Mouse (Mus musculus) ES-E14 (cell line): ENCODE measurements at regions not wholly inside any gene's neighbourhood (a gene's known extent, or its start where the extent isn't known, plus 50 kb on each side); places are given as distances from the start of the nearest gene placed in this dataset.

ENCODE experiments used
- DNase-seq: peaks from one replicate; pipeline ENCODE4 v3.0.0-alpha.2; 2013; ENCODE audit warnings: low read depth, low spot score
- H3K27ac ChIP-seq: 2 replicates; pipeline ENCODE4 v1.5.1; 2012; ENCODE audit warnings: low read depth, mild to moderate bottlenecking, low read length, moderate library complexity, mixed read lengths; ENCODE audit not compliant: poor library complexity, insufficient read depth, severe bottlenecking
- H3K36me3 ChIP-seq: 2 replicates; pipeline ENCODE4 v1.6.1; 2012; ENCODE audit warnings: mild to moderate bottlenecking, low read length, moderate library complexity, mixed read lengths; ENCODE audit not compliant: control insufficient read depth, poor library complexity, insufficient read depth, severe bottlenecking
- H3K4me1 ChIP-seq, 2 experiments: fragments of 150-350 bp in 1 of 2; sonication (generic) in 1 of 2; 2 replicates each; pipeline ENCODE4 v1.6.1; 2012; ENCODE audit warnings: low read length in 2 of 2, mild to moderate bottlenecking in 1 of 2, mixed read lengths in 1 of 2; ENCODE audit not compliant: control insufficient read depth in 2 of 2, insufficient read depth in 2 of 2, poor library complexity in 1 of 2
- H3K4me3 ChIP-seq, 2 experiments: fragments of 150-350 bp in 1 of 2; sonication (generic) in 1 of 2; 2 replicates each; pipeline ENCODE4 v1.5.1; 2012; ENCODE audit warnings: low read length in 2 of 2, low read depth in 1 of 2, mild to moderate bottlenecking in 1 of 2, mixed read lengths in 1 of 2; ENCODE audit not compliant: insufficient read depth in 1 of 2, poor library complexity in 1 of 2, severe bottlenecking in 1 of 2
- H3K9ac ChIP-seq: 2 replicates; pipeline ENCODE4 v1.6.1; 2012; ENCODE audit warnings: low read depth, mild to moderate bottlenecking, low read length, mixed read lengths; ENCODE audit not compliant: poor library complexity, insufficient read depth, severe bottlenecking
- H3K9me3 ChIP-seq: fragments of 150-350 bp; sonication (generic); 2 replicates; pipeline ENCODE4 v1.6.1; 2012; ENCODE audit warnings: low read depth, mild to moderate bottlenecking, low read length; ENCODE audit not compliant: control insufficient read depth, insufficient read depth
- CHD2 ChIP-seq: IDR thresholded peaks from 2 replicates; pipeline ENCODE4 v1.6.1; 2014; ENCODE audit warnings: mild to moderate bottlenecking, low read depth, low read length, inconsistent platforms
- HCFC1 ChIP-seq: IDR thresholded peaks from 2 replicates; pipeline ENCODE4 v1.6.1; 2012; ENCODE audit warnings: low read length, inconsistent platforms, borderline replicate concordance; ENCODE audit not compliant: insufficient read depth
- MAFK ChIP-seq: IDR thresholded peaks from 2 replicates; pipeline ENCODE4 v1.6.1; 2014; ENCODE audit warnings: mild to moderate bottlenecking, low read depth, low read length, inconsistent platforms; ENCODE audit not compliant: insufficient read depth
- ZC3H11A ChIP-seq: IDR thresholded peaks from 2 replicates; pipeline ENCODE4 v1.6.1; 2012; ENCODE audit warnings: low read depth, mild to moderate bottlenecking, inconsistent platforms, low read length, borderline replicate concordance
- ZNF384 ChIP-seq: IDR thresholded peaks from 2 replicates; pipeline ENCODE4 v1.6.1; 2012; ENCODE audit warnings: low read depth, low read length, inconsistent platforms
- in situ Hi-C, 2 experiments: fragments of 600-800 bp; cut with MboI; formaldehyde crosslinking; loops; one replicate each; pipeline ENCODE4 v1.15.1; 2025; ENCODE audit warnings: low sequenced_read_pairs in 2 of 2, inconsistent platforms in 1 of 2; ENCODE audit not compliant: unreplicated experiment in 2 of 2

DNA sequence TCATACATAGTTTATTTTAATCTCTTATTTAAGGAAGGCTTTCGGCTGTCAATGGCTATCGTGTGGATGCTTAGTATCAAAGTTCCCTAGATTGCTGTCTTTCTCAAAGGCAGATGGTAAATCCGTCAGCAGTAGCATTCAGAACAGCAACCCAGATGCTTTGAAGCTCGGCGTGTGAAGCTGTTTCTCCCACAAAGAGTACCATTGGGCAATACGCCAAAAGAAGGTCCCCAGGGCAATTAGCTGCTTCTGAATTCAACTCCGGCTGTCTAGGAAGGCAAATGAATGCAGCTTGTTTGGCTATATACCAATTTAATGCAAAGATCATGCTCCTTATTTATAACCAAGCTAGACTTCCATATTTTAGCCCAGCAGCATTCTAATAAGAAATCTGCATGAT, 467.8 kb downstream of the Gm4340 start:
- in situ Hi-C loops = no loop called here
- no peak for DNase-seq
- no peak for TF ChIP-seq CHD2
- TF ChIP-seq ZNF384 = no peak
- no peak for TF ChIP-seq ZC3H11A
- TF ChIP-seq HCFC1 = no peak
- TF ChIP-seq MAFK = no peak

GRCm38 (mm10) chr10:104668286-104668685, 474.4 kb downstream of the Gm4340 start:
- H3K9me3 ChIP-seq = no peaks in the 10 kb centered on the region
- H3K4me3 ChIP-seq = no peak overlapping the region
- in situ Hi-C loops = no loop called here
- no peak for TF ChIP-seq ZNF384
- no peak for TF ChIP-seq CHD2
- TF ChIP-seq MAFK = no peak
- no peak for TF ChIP-seq HCFC1
- no peak for DNase-seq
- no peak overlapping the region for H3K9ac ChIP-seq
- no peaks in the 10 kb centered on the region for H3K36me3 ChIP-seq
- no peak overlapping the region for H3K27ac ChIP-seq
- H3K4me1 ChIP-seq = no peaks in the 10 kb centered on the region

More for the DNA sequence above, 467.8 kb downstream of the Gm4340 start:
- H3K4me3 ChIP-seq = no peak overlapping the region
- H3K4me1 ChIP-seq = no peaks in the 10 kb centered on the region
- no peaks in the 10 kb centered on the region for H3K36me3 ChIP-seq
- no peak overlapping the region for H3K9ac ChIP-seq
- no peaks in the 10 kb centered on the region for H3K9me3 ChIP-seq
- no peak overlapping the region for H3K27ac ChIP-seq

- TF ChIP-seq MAFK (no peak), HCFC1 (no peak), ZC3H11A (no peak), CHD2 (no peak), ZNF384 (no peak)
- no peak overlapping the region for H3K9ac ChIP-seq
- in situ Hi-C loops = no loop called here
- no peak for DNase-seq
- H3K4me3 ChIP-seq = no peak overlapping the region
- H3K4me1 ChIP-seq = no peaks in the 10 kb centered on the region
- H3K9me3 ChIP-seq = no peaks in the 10 kb centered on the region
- H3K27ac ChIP-seq = no peak overlapping the region
- H3K36me3 ChIP-seq = no peaks in the 10 kb centered on the region
These were observed 491.0 kb downstream of the Gm4340 start for GRCm38 (mm10) chr10:104684717-104685336.

DNA sequence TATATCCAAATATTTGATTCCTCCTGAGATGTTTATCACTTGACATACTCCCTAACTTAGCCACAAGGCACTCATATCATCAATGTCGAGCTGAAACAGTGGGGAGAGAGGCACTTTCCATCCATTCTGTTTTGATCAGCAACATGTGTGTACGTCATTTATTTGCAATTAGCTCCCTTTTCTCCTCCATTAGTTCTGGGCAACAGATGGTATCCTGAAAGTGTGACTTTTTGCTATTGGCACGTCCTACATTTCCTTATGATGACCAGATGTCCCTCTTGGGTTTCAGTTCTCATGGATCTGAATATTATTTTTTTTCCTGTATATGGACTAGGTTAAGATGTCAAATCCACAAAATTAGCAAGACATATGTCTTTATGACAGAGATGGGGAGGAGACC, 492.0 kb downstream of the Gm4340 start:
- DNase-seq = no peak
- Histone ChIP-seq H3K27ac (no peak overlapping the region), H3K9me3 (no peaks in the 10 kb centered on the region), H3K4me1 (no peaks in the 10 kb centered on the region), H3K9ac (no peak overlapping the region), H3K36me3 (no peaks in the 10 kb centered on the region), H3K4me3 (no peak overlapping the region)
- TF ChIP-seq MAFK (no peak), HCFC1 (no peak), ZNF384 (no peak), ZC3H11A (no peak), CHD2 (no peak)
- in situ Hi-C loops = no loop called here

DNA sequence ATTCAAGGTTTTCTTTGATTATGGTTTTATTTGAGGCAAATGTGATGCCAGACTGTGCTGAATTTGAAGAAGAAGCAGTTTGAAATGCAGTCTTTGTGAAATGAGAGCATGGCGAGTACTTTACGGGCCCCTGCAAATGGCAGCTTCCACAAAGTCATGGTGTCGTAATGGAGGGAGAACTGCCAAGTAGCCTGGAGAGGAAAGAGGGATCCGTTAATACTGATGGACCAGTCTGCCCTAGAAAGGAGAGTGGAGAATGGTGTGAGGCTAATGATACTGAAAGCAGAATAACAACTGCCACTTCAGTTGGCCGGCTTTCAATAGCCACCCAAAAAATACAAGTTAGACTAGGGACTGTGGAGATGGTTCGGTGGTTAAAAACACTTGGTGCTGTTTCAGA, 492.8 kb downstream of the Gm4340 start:
- TF ChIP-seq CHD2 (no peak), ZNF384 (no peak), HCFC1 (no peak), ZC3H11A (no peak), MAFK (no peak)
- H3K27ac ChIP-seq = no peak overlapping the region
- H3K9me3 ChIP-seq = no peaks in the 10 kb centered on the region
- no peak overlapping the region for H3K9ac ChIP-seq
- in situ Hi-C loops = no loop called here
- no peak for DNase-seq
- H3K4me1 ChIP-seq = no peaks in the 10 kb centered on the region
- no peak overlapping the region for H3K4me3 ChIP-seq
- H3K36me3 ChIP-seq = no peaks in the 10 kb centered on the region
